Mouse (Mus musculus) heart, adult 2 months (tissue): ENCODE measurements at regions not wholly inside any gene's neighbourhood (a gene's known extent, or its start where the extent isn't known, plus 50 kb on each side); places are given as distances from the start of the nearest gene placed in this dataset.

Experiments used
- CTCF ChIP-seq: fragments of 200-600 bp; IDR thresholded peaks from 2 replicates; pipeline ENCODE4 v1.8.1; 2022; ENCODE audit warnings: antibody characterized with exemption, mild to moderate bottlenecking, moderate library complexity
- EP300 ChIP-seq: fragments of 200-500 bp; IDR thresholded peaks from 2 replicates; pipeline ENCODE4 v1.6.1; 2011; ENCODE audit warnings: low read depth, low read length, control low read depth; ENCODE audit not compliant: insufficient read depth
- POLR2A ChIP-seq: fragments of 200-500 bp; IDR thresholded peaks from 2 replicates; pipeline ENCODE4 v1.6.1; 2011; ENCODE audit warnings: mild to moderate bottlenecking, low read depth, low read length, control low read depth; ENCODE audit not compliant: insufficient read depth

GRCm38 (mm10) chr12:118410917-118411316 is 109.7 kb upstream of the Sp4 start:
- TF ChIP-seq CTCF = no peak
- no peak for TF ChIP-seq POLR2A
- no peak for TF ChIP-seq EP300
